Mouse (Mus musculus) v-Abl transformed pro-B cells (cell line): ENCODE measurements around the gene Eif4e1b.
"Not testable (repeated sequence)": the region's sequence is repeated elsewhere in the genome, so short reads cannot be mapped to it uniquely, and the experiment has no call there.

Experiments used
- in situ Hi-C, 2 experiments: fragments of 400-800 bp; cut with MboI; formaldehyde crosslinking; loops; one replicate each; pipeline ENCODE4 v1.15.1; 2025; ENCODE audit not compliant: unreplicated experiment in 2 of 2

Gene Eif4e1b

GRCm38 (mm10) chr13:54758756-54759470, 24.9 kb upstream of the Eif4e1b start:
- in situ Hi-C loops: no loop called here

GRCm38 (mm10) chr13:54759496-54759895, 24.3 kb upstream of the Eif4e1b start:
- in situ Hi-C loops: no loop called here

GRCm38 (mm10) chr13:54760164-54760795, 23.5 kb upstream of the Eif4e1b start:
- in situ Hi-C loops: no loop called here

GRCm38 (mm10) chr13:54760906-54761305, 22.9 kb upstream of the Eif4e1b start:
- in situ Hi-C loops: no loop called here

GRCm38 (mm10) chr13:54765281-54766191, 18.3 kb upstream of the Eif4e1b start:
- in situ Hi-C loops: no loop called here

GRCm38 (mm10) chr13:54766192-54766768, 17.5 kb upstream of the Eif4e1b start, which contains the start of gene Sncb:
Gene Sncb (minus strand): TSS chr13:54766595.
- in situ Hi-C loops: no loop called here

- in situ Hi-C loops: no loop called here
Observed at GRCm38 (mm10) chr13:54767012-54767411, 16.8 kb upstream of the Eif4e1b start.

GRCm38 (mm10) chr13:54780592-54780991, 3.2 kb upstream of the Eif4e1b start:
- in situ Hi-C loops: no loop called here

GRCm38 (mm10) chr13:54781086-54781485, 2.7 kb upstream of the Eif4e1b start:
- in situ Hi-C loops: no loop called here

GRCm38 (mm10) chr13:54783235-54783634, 563 bp upstream of the Eif4e1b start:
- in situ Hi-C loops: no loop called here

- in situ Hi-C loops: not testable (repeated sequence)
Observed at GRCm38 (mm10) chr13:54787591-54787990, 3.8 kb downstream of the Eif4e1b start.

GRCm38 (mm10) chr13:54788740-54789560, 5.2 kb downstream of the Eif4e1b start, which contains the start of gene Tspan17:
Gene Tspan17 (plus strand): TSS chr13:54789377.
- in situ Hi-C loops: no loop called here

GRCm38 (mm10) chr13:54789561-54790397, 6.0 kb downstream of the Eif4e1b start:
- in situ Hi-C loops: no loop called here

GRCm38 (mm10) chr13:54792259-54793230, 8.7 kb downstream of the Eif4e1b start:
- in situ Hi-C loops: no loop called here

- in situ Hi-C loops: no loop called here
Observed at GRCm38 (mm10) chr13:54794002-54794577, 10.3 kb downstream of the Eif4e1b start.

GRCm38 (mm10) chr13:54794843-54795242, 11.0 kb downstream of the Eif4e1b start:
- in situ Hi-C loops: loop anchor here (5.0 kb wide), 2 partner anchors 282 to 382 kb away; no protein-coding TSS in a partner anchor

- in situ Hi-C loops: loop anchor here (5.0 kb wide), 2 partner anchors 280 to 380 kb away; no protein-coding TSS in a partner anchor
Observed at GRCm38 (mm10) chr13:54797356-54797755, 13.6 kb downstream of the Eif4e1b start.
